Mouse (Mus musculus): ENCODE measurements around the gene Rab44. TPM values are rescaled to one million over a fixed set of nuclear protein-coding genes. Genes with fewer than 3 reads are reported as not detected.
"Not testable (repeated sequence)": the region's sequence is repeated elsewhere in the genome, so short reads cannot be mapped to it uniquely, and the experiment has no call there.

Rab44 gene
- polyA plus RNA-seq, 1 experiment, result 514 TPM

DNA sequence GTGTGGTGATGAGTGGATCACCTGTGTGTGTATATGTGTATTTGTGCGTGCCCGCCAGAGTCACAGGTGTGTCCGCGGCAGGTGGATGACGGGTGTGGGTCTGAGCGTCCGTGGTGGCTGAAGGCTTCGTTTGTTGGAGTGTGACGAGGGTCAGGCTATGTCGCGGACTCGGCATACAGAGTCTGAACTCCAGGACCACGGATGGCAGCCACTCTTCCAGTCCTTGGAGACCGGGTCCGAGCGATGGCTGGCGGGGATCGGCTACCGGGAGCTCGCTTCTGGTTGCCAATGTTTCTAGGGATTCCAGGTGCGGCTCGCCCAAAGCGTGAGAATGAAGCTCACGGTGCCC is 20.0 kb upstream of the Rab44 start:
- WGBS, result under 1% methylated on average over 24 of the region's 24 CpGs
- peak overlapping the region; percentile 79 for H3K4me3 ChIP-seq (replicated peaks; ENCODE audit: control insufficient read depth, low read depth, low read length)
- TF ChIP-seq POLR2A (IDR thresholded peaks at IDR 0.05; ENCODE audit: borderline replicate concordance, control insufficient read depth, low read depth, low read length), result no peak
- H3K4me1 ChIP-seq (ENCODE audit: control insufficient read depth, insufficient read depth, low read length), result peaks cover 6% of the 10 kb centered on the region
- H3K27ac ChIP-seq (ENCODE audit: control insufficient read depth, insufficient read depth, low read depth, low read length, poor library complexity), result no peak overlapping the region

- WGBS, result under 1% methylated on average over 70 of the region's 71 CpGs
- Histone ChIP-seq H3K27ac (ENCODE audit: control insufficient read depth, insufficient read depth, low read depth, low read length, poor library complexity) (peak overlapping the region; percentile 0), H3K4me3 (replicated peaks; ENCODE audit: control insufficient read depth, low read depth, low read length) (peak overlapping the region; percentile 79), H3K4me1 (ENCODE audit: control insufficient read depth, insufficient read depth, low read length) (peaks cover 6% of the 10 kb centered on the region)
- no peak; the same call in 1 of the 2 replicates for TF ChIP-seq POLR2A (IDR thresholded peaks at IDR 0.05; ENCODE audit: borderline replicate concordance, control insufficient read depth, low read depth, low read length)
- no peak; the same call in 1 of the 2 replicates for TF ChIP-seq CTCF (IDR thresholded peaks at IDR 0.05; ENCODE audit: control insufficient read depth, insufficient read depth, low read length)
Measured at GRCm38 (mm10) chr17:29094310-29095181, 19.4 kb upstream of the Rab44 start.

- WGBS, result under 1% methylated on average over 44 of the region's 44 CpGs
- peak overlapping the region; percentile 0 for H3K27ac ChIP-seq (ENCODE audit: control insufficient read depth, insufficient read depth, low read depth, low read length, poor library complexity)
Measured at GRCm38 (mm10) chr17:29095201-29095733, 18.7 kb upstream of the Rab44 start.

GRCm38 (mm10) chr17:29096245-29096644 is 17.7 kb upstream of the Rab44 start:
- Histone ChIP-seq H3K27ac (ENCODE audit: control insufficient read depth, insufficient read depth, low read depth, low read length, poor library complexity) (no peak overlapping the region), H3K4me3 (replicated peaks; ENCODE audit: control insufficient read depth, low read depth, low read length) (no peak overlapping the region), H3K4me1 (ENCODE audit: control insufficient read depth, insufficient read depth, low read length) (peaks cover 6% of the 10 kb centered on the region)
- WGBS, result 90% methylated on average over 6 of the region's 6 CpGs
- TF ChIP-seq POLR2A (IDR thresholded peaks at IDR 0.05; ENCODE audit: borderline replicate concordance, control insufficient read depth, low read depth, low read length) (no peak), CTCF (IDR thresholded peaks at IDR 0.05; ENCODE audit: control insufficient read depth, insufficient read depth, low read length) (no peak)

More at GRCm38 (mm10) chr17:29095201-29095733, 18.7 kb upstream of the Rab44 start:
- Histone ChIP-seq H3K4me1 (ENCODE audit: control insufficient read depth, insufficient read depth, low read length) (peaks cover 6% of the 10 kb centered on the region), H3K4me3 (replicated peaks; ENCODE audit: control insufficient read depth, low read depth, low read length) (peak overlapping the region; percentile 79)
- TF ChIP-seq CTCF (IDR thresholded peaks at IDR 0.05; ENCODE audit: control insufficient read depth, insufficient read depth, low read length), result peak; percentile 94
- no peak; the same call in 1 of the 2 replicates for TF ChIP-seq POLR2A (IDR thresholded peaks at IDR 0.05; ENCODE audit: borderline replicate concordance, control insufficient read depth, low read depth, low read length)

DNA sequence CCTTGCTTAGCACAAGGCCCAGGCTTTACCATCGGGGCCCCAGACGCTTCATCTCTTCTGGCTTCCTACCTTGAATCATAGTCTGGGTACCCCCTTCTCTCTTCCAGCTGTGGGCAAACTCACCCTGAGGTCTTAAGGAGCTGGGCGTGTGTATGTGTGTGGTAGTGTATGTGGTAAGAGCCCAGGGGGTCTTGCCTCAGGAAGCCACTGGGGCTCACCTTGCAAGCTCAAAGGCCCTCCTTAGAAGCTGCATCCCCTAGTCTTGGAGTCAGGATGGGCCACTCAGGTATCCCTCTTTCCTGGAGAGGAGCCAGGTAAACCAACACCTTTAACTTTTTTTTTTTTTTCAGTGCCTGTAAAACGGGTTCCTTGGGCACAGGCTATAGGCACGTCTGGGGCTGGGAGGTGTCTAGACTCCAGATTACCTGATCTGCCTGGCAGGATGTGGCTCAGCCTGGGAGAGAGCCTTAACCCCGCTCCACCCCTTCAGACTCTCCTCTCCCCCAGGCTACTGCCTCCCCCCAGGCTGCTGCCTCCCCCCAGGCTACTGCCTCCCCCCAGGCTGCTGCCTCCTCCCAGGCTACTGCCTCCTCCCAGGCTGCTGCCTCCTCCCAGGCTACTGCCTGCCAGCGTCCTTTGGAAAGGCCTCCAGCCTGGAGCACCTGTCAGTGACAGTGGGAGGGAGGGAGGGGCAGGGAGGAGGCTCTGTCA is 16.9 kb upstream of the Rab44 start:
- WGBS, result 68% methylated on average over 7 of the region's 7 CpGs
- H3K4me3 ChIP-seq (replicated peaks; ENCODE audit: control insufficient read depth, low read depth, low read length), result no peak overlapping the region
- H3K4me1 ChIP-seq (ENCODE audit: control insufficient read depth, insufficient read depth, low read length), result peaks cover 6% of the 10 kb centered on the region
- TF ChIP-seq POLR2A (IDR thresholded peaks at IDR 0.05; ENCODE audit: borderline replicate concordance, control insufficient read depth, low read depth, low read length), result no peak
- no peak for TF ChIP-seq CTCF (IDR thresholded peaks at IDR 0.05; ENCODE audit: control insufficient read depth, insufficient read depth, low read length)
- no peak overlapping the region for H3K27ac ChIP-seq (ENCODE audit: control insufficient read depth, insufficient read depth, low read depth, low read length, poor library complexity)

- no peak for TF ChIP-seq POLR2A (IDR thresholded peaks at IDR 0.05; ENCODE audit: borderline replicate concordance, control insufficient read depth, low read depth, low read length)
- no peak for TF ChIP-seq CTCF (IDR thresholded peaks at IDR 0.05; ENCODE audit: control insufficient read depth, insufficient read depth, low read length)
- Histone ChIP-seq H3K4me1 (ENCODE audit: control insufficient read depth, insufficient read depth, low read length) (peaks cover 6% of the 10 kb centered on the region), H3K27ac (ENCODE audit: control insufficient read depth, insufficient read depth, low read depth, low read length, poor library complexity) (no peak overlapping the region), H3K4me3 (replicated peaks; ENCODE audit: control insufficient read depth, low read depth, low read length) (no peak overlapping the region)
- WGBS, result 93% methylated on average over 24 of the region's 24 CpGs
Measured at GRCm38 (mm10) chr17:29098291-29098690, 15.7 kb upstream of the Rab44 start.

DNA sequence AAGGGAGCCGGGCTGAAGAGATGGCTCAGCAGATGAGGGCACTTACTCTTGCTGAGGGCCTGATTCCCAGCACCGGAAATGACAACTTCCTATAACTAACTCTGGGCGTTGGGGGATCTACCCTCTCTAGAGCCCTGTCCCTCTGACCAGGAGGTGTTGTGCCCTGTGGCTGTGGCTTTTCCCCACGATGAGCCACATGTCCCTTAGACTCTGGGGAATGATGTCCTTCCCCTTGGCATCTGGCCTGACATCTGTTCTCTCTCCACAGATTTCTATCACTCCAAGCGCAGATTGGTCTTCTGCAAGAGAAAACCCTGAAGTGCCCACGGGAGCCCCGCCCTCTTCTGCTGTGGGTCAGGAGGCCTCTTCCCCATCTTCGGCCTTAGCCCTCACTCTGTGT is 14.9 kb upstream of the Rab44 start:
- no peak overlapping the region for H3K4me3 ChIP-seq (replicated peaks; ENCODE audit: control insufficient read depth, low read depth, low read length)
- 13% methylated on average over 8 of the region's 8 CpGs for WGBS
- peaks cover 3% of the 10 kb centered on the region for H3K4me1 ChIP-seq (ENCODE audit: control insufficient read depth, insufficient read depth, low read length)
- TF ChIP-seq CTCF (IDR thresholded peaks at IDR 0.05; ENCODE audit: control insufficient read depth, insufficient read depth, low read length) (no peak), POLR2A (IDR thresholded peaks at IDR 0.05; ENCODE audit: borderline replicate concordance, control insufficient read depth, low read depth, low read length) (no peak)
- H3K27ac ChIP-seq (ENCODE audit: control insufficient read depth, insufficient read depth, low read depth, low read length, poor library complexity), result no peak overlapping the region

GRCm38 (mm10) chr17:29100627-29101026 is 13.3 kb upstream of the Rab44 start:
- H3K27ac ChIP-seq (ENCODE audit: control insufficient read depth, insufficient read depth, low read depth, low read length, poor library complexity), result no peak overlapping the region
- H3K4me1 ChIP-seq (ENCODE audit: control insufficient read depth, insufficient read depth, low read length), result peaks cover 3% of the 10 kb centered on the region
- WGBS, result 86% methylated on average over 7 of the region's 7 CpGs
- H3K4me3 ChIP-seq (replicated peaks; ENCODE audit: control insufficient read depth, low read depth, low read length), result no peak overlapping the region
- no peak for TF ChIP-seq CTCF (IDR thresholded peaks at IDR 0.05; ENCODE audit: control insufficient read depth, insufficient read depth, low read length)
- no peak for TF ChIP-seq POLR2A (IDR thresholded peaks at IDR 0.05; ENCODE audit: borderline replicate concordance, control insufficient read depth, low read depth, low read length)

DNA sequence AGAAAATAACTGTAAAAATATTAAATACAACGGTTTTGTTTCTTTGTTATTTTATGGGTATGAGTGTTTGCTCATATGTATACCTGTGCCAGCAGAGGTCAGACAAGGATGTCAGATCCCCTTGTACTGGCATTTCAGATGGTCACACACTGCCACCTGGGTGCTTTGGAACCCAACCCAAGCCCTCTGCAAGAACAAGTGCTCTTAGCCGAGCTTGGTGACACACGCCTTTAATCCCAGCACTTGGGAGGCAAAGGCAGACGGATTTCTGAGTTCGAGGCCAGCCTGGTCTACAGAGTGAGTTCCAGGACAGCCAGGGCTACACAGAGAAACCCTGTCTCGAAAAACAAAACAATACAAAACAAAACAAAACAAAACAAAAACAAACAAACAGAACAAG is 3.6 kb upstream of the Rab44 start:
- WGBS, result 67% methylated on average over 6 of the region's 6 CpGs
- not testable (repeated sequence) for H3K27ac ChIP-seq (ENCODE audit: control insufficient read depth, insufficient read depth, low read depth, low read length, poor library complexity); H3K4me1 ChIP-seq (ENCODE audit: control insufficient read depth, insufficient read depth, low read length); H3K4me3 ChIP-seq (replicated peaks; ENCODE audit: control insufficient read depth, low read depth, low read length)
